Mouse (Mus musculus) embryonic facial prominence, embryonic 12.5 days (tissue): ENCODE results near the gene Phc2. TPM values are rescaled to one million over a fixed set of nuclear protein-coding genes. Genes with fewer than 3 reads are reported as not detected.
A peak's percentile ranks its signal among the peaks of the same experiment; 100 is the strongest.

ENCODE experiments used
- ATAC-seq: fragments of 200-750 bp; cut with Nextera tagmentation; 2 replicates; pipeline ENCODE4 v1.8.0; 2017; ENCODE audit not compliant: insufficient number of reproducible peaks, insufficient read depth, low FRiP score, low TSS enrichment
- H3K27ac ChIP-seq: fragments of 300-500 bp; sonication (generic); 2 replicates; pipeline ENCODE4 v1.5.1; 2016; ENCODE audit warnings: mild to moderate bottlenecking
- H3K27me3 ChIP-seq: fragments of 300-500 bp; sonication (generic); 2 replicates; pipeline ENCODE4 v1.6.1; 2016; ENCODE audit warnings: mild to moderate bottlenecking, moderate library complexity
- H3K36me3 ChIP-seq: fragments of 300-500 bp; sonication (generic); 2 replicates; pipeline ENCODE4 v1.6.1; 2016; ENCODE audit warnings: mild to moderate bottlenecking
- H3K4me1 ChIP-seq: fragments of 300-500 bp; sonication (generic); 2 replicates; pipeline ENCODE4 v1.6.1; 2016
- H3K4me2 ChIP-seq: fragments of 300-500 bp; sonication (generic); replicated peaks from 2 replicates; pipeline ENCODE4 v1.6.1; 2016; ENCODE audit warnings: mild to moderate bottlenecking, moderate library complexity
- H3K4me3 ChIP-seq: fragments of 300-500 bp; sonication (generic); 2 replicates; pipeline ENCODE4 v1.5.1; 2016; ENCODE audit warnings: mild to moderate bottlenecking
- H3K9ac ChIP-seq: fragments of 300-500 bp; sonication (generic); 2 replicates; pipeline ENCODE4 v1.6.1; 2016; ENCODE audit warnings: mild to moderate bottlenecking, moderate library complexity
- H3K9me3 ChIP-seq: fragments of 300-500 bp; sonication (generic); 2 replicates; pipeline ENCODE4 v1.6.1; 2016; ENCODE audit warnings: mild to moderate bottlenecking, moderate library complexity
- WGBS: fragments of 180-500 bp; shearing (Covaris S2); methylation state at CpG from one replicate; pipeline ENCODE4 v1.1.7; 2016; 5-methylcytosine and 5-hydroxymethylcytosine counted together
- polyA plus RNA-seq: library from polyadenylated mRNA; unstranded; fragments of >200 nt; fragmentation: Nextera tagmentation; extraction: Ambion mirVana; gene quantifications from 2 replicates; pipeline ENCODE4 v1.2.1, GENCODE M21; 2016

Phc2 gene
- polyA plus RNA-seq, 1 experiment from 2014 or later, result 82.4 TPM

DNA sequence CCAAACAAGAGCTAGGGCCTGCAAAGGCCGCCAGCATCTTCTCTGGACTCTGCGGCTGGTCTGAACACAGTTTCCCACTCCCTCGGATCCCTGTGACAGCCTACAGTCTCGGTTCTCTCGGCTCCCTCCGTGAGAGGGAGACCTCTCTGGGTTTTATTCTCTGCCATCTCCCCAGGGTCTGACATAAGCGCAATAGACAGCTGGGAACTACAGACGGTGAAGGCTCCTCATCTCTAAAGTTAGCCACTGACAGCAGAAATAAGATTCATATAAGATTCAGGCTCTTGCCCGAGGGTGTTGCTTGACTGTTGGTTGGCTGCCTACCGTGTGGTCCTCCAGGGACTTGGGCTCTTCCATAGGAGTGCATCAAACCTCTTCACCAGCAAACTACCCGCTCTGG is 123.1 kb downstream of the Phc2 start:
- no peak overlapping the region for H3K4me2 ChIP-seq
- H3K9ac ChIP-seq, result no peak overlapping the region; the same call in 1 of the 2 replicates
- WGBS, result 84% methylated on average over 11 of the region's 11 CpGs
- H3K36me3 ChIP-seq, result peaks cover 90% of the 10 kb centered on the region
- H3K4me1 ChIP-seq, result no peaks in the 10 kb centered on the region
- H3K27ac ChIP-seq, result no peak overlapping the region
- no peaks in the 10 kb centered on the region for H3K27me3 ChIP-seq
- no peak overlapping the region for H3K4me3 ChIP-seq
- no peaks in the 10 kb centered on the region for H3K9me3 ChIP-seq
- no peak for ATAC-seq

DNA sequence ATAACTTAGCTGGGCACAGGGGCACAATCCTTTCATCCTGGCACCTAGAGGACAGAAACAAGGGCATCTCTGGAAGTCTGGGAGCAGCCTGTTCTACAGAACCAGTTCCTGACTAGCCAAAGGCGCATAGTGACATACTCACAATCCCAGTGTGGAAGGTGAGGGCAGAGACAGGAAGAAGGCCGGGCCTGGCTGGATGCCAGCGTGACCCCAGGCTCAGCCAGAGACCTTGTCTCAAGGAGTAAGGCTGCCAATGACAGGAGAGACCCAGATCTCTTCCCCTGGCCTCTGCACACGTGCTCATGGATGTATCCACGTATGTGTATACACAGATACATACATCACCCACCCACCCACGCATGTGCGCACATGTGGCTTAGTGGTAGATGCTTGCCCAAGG is 127.5 kb downstream of the Phc2 start:
- Histone ChIP-seq H3K4me1 (no peaks in the 10 kb centered on the region), H3K27me3 (no peaks in the 10 kb centered on the region), H3K9ac (no peak overlapping the region), H3K27ac (no peak overlapping the region), H3K4me3 (no peak overlapping the region), H3K9me3 (no peaks in the 10 kb centered on the region), H3K4me2 (no peak overlapping the region), H3K36me3 (peaks cover 91% of the 10 kb centered on the region)
- ATAC-seq, result no peak
- WGBS, result 89% methylated on average over 7 of the region's 7 CpGs

DNA sequence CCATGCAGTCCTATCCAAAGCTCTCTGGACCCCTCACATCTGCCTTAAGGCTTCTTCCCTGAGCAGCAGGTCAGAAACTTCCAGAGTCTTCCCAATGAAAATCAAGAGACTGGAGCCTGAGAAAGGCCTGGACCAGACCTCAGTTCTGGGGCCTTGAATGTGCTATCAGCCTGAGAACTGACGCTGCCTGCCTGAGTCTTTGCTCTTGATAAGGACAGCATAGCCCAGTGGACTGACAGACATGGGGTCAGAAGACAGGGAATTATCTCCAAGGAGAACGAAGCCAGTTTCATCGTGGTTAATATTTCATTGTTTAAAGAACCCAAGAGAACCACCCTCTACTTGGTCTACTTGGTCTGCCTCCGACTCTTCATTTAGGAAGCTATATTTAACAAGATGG is 128.1 kb downstream of the Phc2 start:
- no peak overlapping the region for H3K27ac ChIP-seq
- H3K4me2 ChIP-seq, result no peak overlapping the region
- no peak overlapping the region for H3K4me3 ChIP-seq
- no peaks in the 10 kb centered on the region for H3K4me1 ChIP-seq
- 81% methylated on average over 4 of the region's 4 CpGs for WGBS
- no peaks in the 10 kb centered on the region for H3K27me3 ChIP-seq
- ATAC-seq, result no peak
- H3K9ac ChIP-seq, result no peak overlapping the region
- no peaks in the 10 kb centered on the region for H3K9me3 ChIP-seq
- H3K36me3 ChIP-seq, result peaks cover 91% of the 10 kb centered on the region

DNA sequence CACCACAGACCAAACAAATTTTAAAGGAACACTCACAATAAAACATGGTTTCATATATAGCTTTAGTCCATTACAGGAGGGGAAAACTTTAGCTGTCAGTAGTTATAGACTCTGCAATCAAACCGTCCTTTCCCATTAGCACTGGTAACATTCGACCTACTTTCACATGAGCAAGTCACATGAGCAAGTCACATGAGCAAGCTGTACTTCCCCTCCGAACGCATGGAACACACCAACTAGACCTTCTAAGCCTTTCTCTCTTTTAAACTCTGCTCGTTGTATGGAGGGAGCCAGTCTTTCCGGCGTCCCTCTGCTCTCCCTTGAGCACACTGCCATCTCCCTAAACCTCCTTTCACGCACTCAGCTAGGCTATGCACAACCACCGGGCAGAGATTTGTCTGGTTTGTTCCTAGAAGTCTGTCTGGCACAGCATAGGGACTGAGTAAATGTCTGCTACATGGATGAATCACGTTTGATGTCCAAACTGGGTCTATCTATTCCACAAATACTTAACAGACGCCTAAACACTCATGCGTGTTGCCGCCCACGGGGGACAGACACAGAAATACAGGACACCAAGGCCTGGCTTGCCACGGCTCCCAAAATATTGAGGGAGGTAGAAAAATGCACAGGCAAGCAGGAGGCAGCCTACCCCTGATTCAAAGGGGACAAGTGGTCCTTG is 130.6 kb downstream of the Phc2 start:
- Histone ChIP-seq H3K36me3 (peaks cover 84% of the 10 kb centered on the region), H3K4me3 (no peak overlapping the region), H3K9me3 (no peaks in the 10 kb centered on the region), H3K27me3 (no peaks in the 10 kb centered on the region), H3K4me1 (0 out of 2 replicates have a peak, but pooled peaks cover 5% of the 10 kb centered on the region), H3K4me2 (no peak overlapping the region), H3K27ac (no peak overlapping the region), H3K9ac (no peak overlapping the region)
- 93% methylated on average over 15 of the region's 15 CpGs for WGBS
- no peak for ATAC-seq

DNA sequence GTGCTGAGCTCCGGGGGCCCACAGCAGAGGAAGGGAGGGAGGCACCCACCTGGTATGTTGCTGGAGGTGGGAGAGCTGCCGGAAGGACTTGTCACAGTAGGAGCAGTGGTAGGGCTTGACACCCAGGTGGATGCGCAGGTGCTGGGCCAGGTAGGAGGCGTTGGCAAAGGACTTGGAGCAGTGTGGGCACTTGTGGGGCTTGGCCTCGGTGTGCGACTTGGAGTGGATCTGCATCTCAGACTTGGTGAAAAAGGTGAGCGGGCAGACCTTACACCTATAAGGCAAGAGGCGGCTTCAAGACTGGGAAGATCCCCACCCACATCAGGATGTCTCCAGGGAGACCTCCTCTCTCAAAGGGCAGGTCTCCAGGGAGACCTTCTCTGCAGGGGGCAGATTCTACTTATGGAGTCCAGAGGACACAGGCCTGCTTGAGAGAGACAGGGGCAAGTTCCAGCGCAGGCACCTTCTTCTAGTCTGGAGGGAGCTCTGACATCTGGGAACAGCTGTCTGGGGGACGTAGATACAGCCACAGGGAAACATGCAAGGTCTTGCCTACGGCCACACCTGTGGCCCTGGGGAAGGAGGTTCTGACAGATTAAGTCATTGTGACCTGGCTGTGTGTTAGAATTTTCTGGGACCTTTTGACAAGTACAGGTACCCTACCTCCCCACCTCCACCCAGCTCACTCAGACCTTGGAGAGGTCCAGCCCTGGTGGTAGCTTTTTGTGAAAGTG is 131.6 kb downstream of the Phc2 start:
- ATAC-seq, result 0 out of 2 replicates have a peak, but pooled peaks have one; percentile 9
- no peak overlapping the region for H3K9ac ChIP-seq
- no peak overlapping the region for H3K27ac ChIP-seq
- peaks cover 13% of the 10 kb centered on the region for H3K4me1 ChIP-seq
- H3K9me3 ChIP-seq, result no peaks in the 10 kb centered on the region
- 93% methylated on average over 11 of the region's 11 CpGs for WGBS
- H3K4me2 ChIP-seq, result no peak overlapping the region
- H3K27me3 ChIP-seq, result no peaks in the 10 kb centered on the region
- H3K36me3 ChIP-seq, result peaks cover 87% of the 10 kb centered on the region
- no peak overlapping the region for H3K4me3 ChIP-seq

DNA sequence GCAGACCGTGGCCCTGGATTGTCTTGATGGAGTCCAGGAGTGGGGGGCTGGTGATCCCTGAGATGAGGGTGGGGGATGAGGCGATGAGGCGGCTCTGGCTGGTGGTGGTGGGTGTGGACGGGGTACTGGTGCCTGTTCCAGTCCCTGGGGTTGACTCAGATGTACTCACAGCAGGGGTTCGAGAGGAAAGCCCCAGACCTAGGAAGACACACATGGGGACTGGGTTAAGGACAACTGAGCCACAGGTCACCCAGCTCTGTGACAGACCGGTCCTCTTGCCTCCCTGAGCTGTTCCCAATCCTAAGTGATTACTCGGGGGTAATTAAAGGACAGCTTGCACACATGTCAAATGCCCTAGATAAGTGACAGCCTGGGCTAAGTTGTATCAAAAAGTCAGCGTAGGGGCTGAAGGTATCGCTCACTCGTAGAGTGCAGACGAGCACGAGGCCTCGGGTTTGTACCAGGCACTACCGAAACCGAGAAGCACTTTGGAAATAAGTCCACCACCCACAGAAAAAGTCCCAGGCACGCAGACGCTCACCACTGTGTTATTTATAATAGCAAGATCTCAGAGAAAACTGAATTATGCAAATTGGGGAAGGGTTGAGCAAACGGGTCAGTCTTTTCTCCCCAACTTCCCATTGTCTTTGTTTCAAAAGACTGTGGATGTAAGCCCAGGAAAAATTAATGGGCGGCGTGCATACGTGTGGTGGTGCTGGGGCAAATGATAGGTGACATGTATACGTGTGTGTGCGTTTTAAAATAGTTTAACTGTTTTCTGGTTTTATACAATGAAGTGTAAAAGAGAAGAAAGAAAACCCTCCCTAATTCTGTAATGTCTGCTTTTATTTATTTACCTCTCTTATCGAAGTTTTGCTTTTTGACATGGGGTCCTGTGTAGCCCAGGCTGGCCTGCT is 132.8 kb downstream of the Phc2 start:
- no peak for ATAC-seq
- Histone ChIP-seq H3K27me3 (no peaks in the 10 kb centered on the region), H3K4me1 (peaks cover 18% of the 10 kb centered on the region), H3K4me3 (no peak overlapping the region), H3K27ac (no peak overlapping the region), H3K9me3 (no peaks in the 10 kb centered on the region), H3K9ac (no peak overlapping the region), H3K36me3 (peaks cover 86% of the 10 kb centered on the region), H3K4me2 (no peak overlapping the region)
- WGBS, result 86% methylated on average over 24 of the region's 24 CpGs

DNA sequence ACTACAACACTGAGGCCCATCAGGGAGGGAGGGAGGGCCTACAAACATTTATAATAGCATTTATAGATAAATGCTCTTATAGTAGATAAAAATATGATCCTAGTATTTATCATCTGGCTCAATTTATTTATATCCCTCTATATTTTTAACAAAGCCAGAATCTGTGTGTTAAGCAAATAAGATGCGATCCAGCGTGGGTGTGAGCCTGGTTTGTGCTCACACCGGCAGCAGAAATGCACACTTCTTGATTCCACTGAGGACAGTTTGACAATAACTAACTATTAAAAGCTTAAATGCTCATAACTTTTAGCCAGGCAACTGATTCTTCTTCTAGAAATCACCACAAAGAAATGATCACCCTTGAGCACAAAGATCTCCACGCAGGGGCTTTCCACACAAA is 133.6 kb downstream of the Phc2 start:
- no peak for ATAC-seq
- Histone ChIP-seq H3K4me1 (peaks cover 18% of the 10 kb centered on the region), H3K27ac (no peak overlapping the region), H3K9me3 (no peaks in the 10 kb centered on the region), H3K4me3 (no peak overlapping the region), H3K9ac (no peak overlapping the region), H3K4me2 (no peak overlapping the region), H3K36me3 (peaks cover 80% of the 10 kb centered on the region), H3K27me3 (no peaks in the 10 kb centered on the region)
- WGBS, result 96% methylated on average over 4 of the region's 4 CpGs

DNA sequence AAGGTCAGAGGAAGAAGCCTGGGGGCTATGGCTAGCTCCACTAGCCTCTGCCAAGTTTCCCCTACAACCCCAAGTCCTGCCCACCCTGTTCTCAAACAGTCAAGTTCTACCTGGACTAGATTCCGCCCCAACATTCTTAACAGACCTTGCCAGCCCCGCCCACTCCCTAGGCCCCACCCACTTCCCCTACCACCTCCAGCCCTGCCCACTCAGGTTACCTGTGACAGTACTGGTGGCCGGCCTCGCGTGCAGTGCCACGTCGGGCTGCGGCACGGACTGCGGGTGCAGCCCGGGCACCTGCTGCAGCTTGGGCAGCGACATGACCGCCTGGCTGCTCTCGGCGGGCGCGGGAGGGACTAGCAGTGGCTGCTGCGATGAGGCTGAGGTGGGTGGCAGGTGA is 135.1 kb downstream of the Phc2 start:
- Histone ChIP-seq H3K9me3 (no peaks in the 10 kb centered on the region), H3K4me3 (no peak overlapping the region), H3K36me3 (peaks cover 74% of the 10 kb centered on the region), H3K4me2 (no peak overlapping the region), H3K4me1 (peaks cover 20% of the 10 kb centered on the region), H3K9ac (no peak overlapping the region), H3K27ac (no peak overlapping the region), H3K27me3 (no peaks in the 10 kb centered on the region)
- ATAC-seq, result no peak
- 37% methylated on average over 18 of the region's 18 CpGs for WGBS

DNA sequence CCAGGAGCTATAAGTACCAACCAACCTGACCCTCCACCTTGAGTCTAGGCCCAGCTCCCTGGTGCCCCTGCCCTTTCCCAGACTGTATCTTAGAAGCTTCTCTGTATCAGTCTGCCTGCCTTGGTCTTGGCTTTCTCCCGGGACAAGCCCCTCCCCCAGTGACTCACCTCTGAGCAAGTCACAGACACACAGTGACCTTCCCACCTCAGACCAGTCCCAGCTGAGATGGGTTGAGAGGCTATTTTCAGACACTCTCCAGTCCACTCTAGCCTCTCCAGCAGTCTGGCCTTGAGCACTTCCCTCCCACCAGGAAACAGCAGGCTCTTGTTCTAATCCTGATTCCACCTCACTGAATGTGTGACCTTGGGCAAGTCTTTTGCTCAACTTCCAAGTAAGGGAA is 139.2 kb downstream of the Phc2 start:
- Histone ChIP-seq H3K36me3 (peaks cover 35% of the 10 kb centered on the region), H3K4me1 (peaks cover 58% of the 10 kb centered on the region), H3K4me3 (no peak overlapping the region)

DNA sequence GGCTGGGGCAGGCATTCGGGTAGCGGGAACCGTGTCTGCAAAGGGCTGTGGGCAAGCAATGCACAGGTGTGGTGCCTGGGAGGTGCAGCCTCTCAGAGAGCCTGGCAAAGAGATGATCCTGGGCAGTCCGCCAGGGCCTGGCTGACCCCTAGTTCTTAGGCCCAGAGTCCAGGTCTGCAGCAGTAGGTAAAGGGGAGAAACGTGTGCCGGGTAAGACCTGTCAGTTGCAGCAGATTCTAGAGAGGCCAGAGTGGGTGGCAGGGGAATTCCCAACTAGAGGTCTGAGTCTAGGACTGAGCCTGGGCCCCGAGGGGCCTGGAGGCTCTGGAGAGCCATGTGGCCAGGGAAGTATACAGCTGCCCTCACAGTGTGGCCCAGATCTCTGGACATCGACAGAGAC is 139.7 kb downstream of the Phc2 start:
- 90% methylated on average over 8 of the region's 8 CpGs for WGBS
- H3K27ac ChIP-seq, result no peak overlapping the region
- H3K4me1 ChIP-seq, result peaks cover 63% of the 10 kb centered on the region
- no peak for ATAC-seq
- H3K4me3 ChIP-seq, result no peak overlapping the region
- H3K9me3 ChIP-seq, result no peaks in the 10 kb centered on the region
- H3K36me3 ChIP-seq, result peaks cover 35% of the 10 kb centered on the region
- no peak overlapping the region for H3K9ac ChIP-seq
- H3K27me3 ChIP-seq, result no peaks in the 10 kb centered on the region
- H3K4me2 ChIP-seq, result no peak overlapping the region

More for the DNA sequence above, 139.2 kb downstream of the Phc2 start:
- Histone ChIP-seq H3K9ac (no peak overlapping the region), H3K27ac (no peak overlapping the region), H3K9me3 (no peaks in the 10 kb centered on the region), H3K27me3 (no peaks in the 10 kb centered on the region), H3K4me2 (no peak overlapping the region)
- ATAC-seq, result no peak
- WGBS, result 67% methylated on average over 1 of the region's 1 CpGs

DNA sequence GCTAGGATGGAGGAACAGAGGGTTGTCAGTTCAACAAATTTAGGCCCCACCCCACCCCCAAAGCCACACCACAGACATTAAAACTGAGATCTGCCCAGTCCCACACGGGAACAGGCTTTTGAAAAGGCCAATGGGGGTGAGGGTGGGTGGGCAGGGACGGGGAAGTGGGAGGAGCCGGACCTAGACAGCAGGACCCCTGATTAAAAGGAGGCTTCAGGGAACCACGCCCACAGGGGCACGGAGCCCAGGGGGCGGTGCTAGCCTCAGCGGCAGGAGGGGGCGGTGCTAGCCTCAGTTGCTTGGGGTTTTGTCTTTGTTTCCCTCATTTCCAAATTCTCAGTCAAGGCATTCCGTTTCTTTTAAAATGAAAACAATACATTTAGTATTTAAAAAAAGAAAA is 141.1 kb downstream of the Phc2 start:
- H3K4me2 ChIP-seq, result peak overlapping the region; percentile 3
- no peaks in the 10 kb centered on the region for H3K27me3 ChIP-seq
- ATAC-seq, result peak; percentile 5; the same call in 1 of the 2 replicates
- H3K27ac ChIP-seq, result no peak overlapping the region
- peaks cover 65% of the 10 kb centered on the region for H3K4me1 ChIP-seq
- H3K9ac ChIP-seq, result no peak overlapping the region
- H3K4me3 ChIP-seq, result no peak overlapping the region
- peaks cover 27% of the 10 kb centered on the region; the same call in 1 of the 2 replicates for H3K36me3 ChIP-seq
- H3K9me3 ChIP-seq, result no peaks in the 10 kb centered on the region
- 7% methylated on average over 9 of the region's 9 CpGs for WGBS
